Mouse (Mus musculus): ENCODE data around the gene Gm14698. TPM values are rescaled to one million over a fixed set of nuclear protein-coding genes. Genes with fewer than 3 reads are reported as not detected.

Gm14698 gene
- polyA plus RNA-seq (2015; fragmentation: Nextera tagmentation; extraction: Ambion mirVana) = 2.5 and 2.9 TPM in 2 replicates

DNA sequence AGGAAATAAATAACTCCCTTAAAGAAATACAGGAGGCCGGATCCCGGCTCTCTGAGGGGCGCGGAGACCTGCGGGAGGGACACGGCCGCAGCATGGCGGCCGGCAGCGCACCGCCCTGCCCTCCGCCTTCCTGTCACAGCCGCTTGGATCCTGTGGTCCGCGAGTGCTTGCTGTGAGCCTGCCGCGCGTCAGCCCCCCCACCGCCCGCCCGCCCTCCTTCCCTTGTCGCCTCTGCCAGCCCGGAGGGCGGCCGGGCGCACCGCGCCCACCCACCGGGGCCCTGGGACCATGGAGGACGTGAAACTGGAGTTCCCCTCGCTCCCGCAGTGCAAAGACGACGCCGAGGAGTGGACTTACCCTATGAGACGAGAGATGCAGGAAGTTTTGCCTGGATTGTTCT lies at the start of gene Gm14698:
Gene Gm14698, plus strand, starts transcription at position 35 of the 400 bp plus-strand sequence.

Other genes with a start within 250 kb of the Gm14698 start
- gene Fmr1, start 142.6 kb upstream of the Gm14698 start, polyA plus RNA-seq (2015; fragmentation: Nextera tagmentation; extraction: Ambion mirVana) = 35.4 and 38.3 TPM in 2 replicates
- gene Fmr1nb, start 59.3 kb upstream of the Gm14698 start, polyA plus RNA-seq (2015; fragmentation: Nextera tagmentation; extraction: Ambion mirVana) = not detected in 2 replicates
- gene Gm6812, start 72.0 kb downstream of the Gm14698 start, polyA plus RNA-seq (2015; fragmentation: Nextera tagmentation; extraction: Ambion mirVana) = not detected in 2 replicates